Mouse (Mus musculus) left cerebral cortex, adult 8-10 months (tissue): ENCODE data around the gene Gm6176. TPM values are rescaled to one million over a fixed set of nuclear protein-coding genes. Genes with fewer than 3 reads are reported as not detected.
"Not testable (repeated sequence)": the region's sequence is repeated elsewhere in the genome, so short reads cannot be mapped to it uniquely, and the experiment has no call there.

ENCODE experiments used
- DNase-seq, 2 experiments: peaks; one replicate each; pipeline ENCODE4 v3.0.0; 2022; ENCODE audit warnings: low spot score in 2 of 2
- total RNA-seq, 4 experiments: library from RNA; stranded (reverse); gene quantifications; 2 replicates each; pipeline ENCODE4 v1.2.4; 2022

The Gm6176 gene
- not detected for total RNA-seq

DNA sequence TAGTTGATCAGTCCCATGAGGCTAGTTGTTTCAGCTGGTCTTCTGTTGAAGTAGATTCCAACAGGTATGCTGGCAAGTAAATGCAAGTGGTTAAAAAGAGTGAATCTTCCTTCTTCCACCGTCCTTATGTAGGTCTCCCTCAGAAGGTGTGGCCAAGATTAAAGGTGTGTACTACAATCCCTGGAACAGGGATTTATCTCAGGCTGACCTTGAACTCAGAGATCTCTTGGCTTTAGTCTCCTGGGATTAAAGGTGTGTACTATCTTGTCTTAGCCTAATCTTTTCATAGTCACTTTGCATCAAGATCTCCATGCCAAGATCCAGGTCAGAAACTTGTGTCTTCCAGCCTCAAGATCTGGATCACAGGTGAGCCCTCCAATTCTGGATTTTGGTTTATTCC, at the start of gene Gm6176:
Gene Gm6176 (minus strand): TSS at position 101 of the 400 bp plus-strand sequence.
- DNase-seq: not testable (repeated sequence)

- DNase-seq: not testable (repeated sequence)
Observed at GRCm38 (mm10) chr7:22068757-22069156, 12.7 kb upstream of the Gm6176 start, which contains the start of gene Vmn1r139. Vmn1r139 (plus strand) TSS chr7:22069057.

DNA sequence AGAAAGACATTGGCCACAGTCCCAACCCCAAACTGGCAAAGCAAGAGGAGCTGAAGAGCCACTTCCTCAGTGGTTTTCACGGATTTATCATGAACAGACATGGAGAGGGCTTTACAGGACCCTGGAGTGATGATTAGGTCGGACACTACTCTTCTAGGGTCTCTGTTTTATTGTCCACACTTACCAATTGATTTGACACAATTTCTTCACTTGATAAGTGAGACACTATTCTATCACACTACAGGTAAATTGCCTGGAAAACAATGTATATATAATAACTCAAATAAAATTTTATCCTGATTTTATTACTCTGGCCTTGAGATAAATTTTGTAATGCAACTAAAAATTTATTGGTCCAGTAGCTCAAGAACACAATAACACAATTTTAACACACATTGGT, 27.3 kb downstream of the Gm6176 start, which contains the start of gene Vmn1r138:
Gene Vmn1r138 (minus strand): TSS at position 101 of the 400 bp plus-strand sequence.
- DNase-seq: not testable (repeated sequence)

Other genes with a start within 250 kb of the Gm6176 start
- not detected for gene Vmn1r135, start 224.0 kb downstream of the Gm6176 start, total RNA-seq
- not detected for gene Gm5725, start 212.0 kb downstream of the Gm6176 start, total RNA-seq
- gene Gm5891, start 135.0 kb downstream of the Gm6176 start, total RNA-seq: not detected
- gene Vmn1r137, start 61.7 kb downstream of the Gm6176 start, total RNA-seq: not detected
- not detected for gene Vmn1r138, start 27.4 kb downstream of the Gm6176 start, total RNA-seq
- not detected for gene Vmn1r139, start 12.8 kb upstream of the Gm6176 start, total RNA-seq
- gene Gm16451, start 61.9 kb upstream of the Gm6176 start, total RNA-seq: not detected
- not detected for gene Gm10666, start 78.4 kb upstream of the Gm6176 start, total RNA-seq
- gene Vmn1r142, start 107.7 kb upstream of the Gm6176 start, total RNA-seq: not detected
- gene Vmn1r143, start 133.1 kb upstream of the Gm6176 start, total RNA-seq: not detected
- gene Gm8653, start 145.0 kb upstream of the Gm6176 start, total RNA-seq: not detected
- not detected for gene Gm8453, start 173.2 kb upstream of the Gm6176 start, total RNA-seq